Mouse (Mus musculus): ENCODE measurements around the gene Sema6d. TPM values are rescaled to one million over a fixed set of nuclear protein-coding genes. Genes with fewer than 3 reads are reported as not detected.
"Not testable (repeated sequence)": the region's sequence is repeated elsewhere in the genome, so short reads cannot be mapped to it uniquely, and the experiment has no call there.

Gene Sema6d
- polyA plus RNA-seq, 1 experiment from 2014 or later, result 13.1 TPM

DNA sequence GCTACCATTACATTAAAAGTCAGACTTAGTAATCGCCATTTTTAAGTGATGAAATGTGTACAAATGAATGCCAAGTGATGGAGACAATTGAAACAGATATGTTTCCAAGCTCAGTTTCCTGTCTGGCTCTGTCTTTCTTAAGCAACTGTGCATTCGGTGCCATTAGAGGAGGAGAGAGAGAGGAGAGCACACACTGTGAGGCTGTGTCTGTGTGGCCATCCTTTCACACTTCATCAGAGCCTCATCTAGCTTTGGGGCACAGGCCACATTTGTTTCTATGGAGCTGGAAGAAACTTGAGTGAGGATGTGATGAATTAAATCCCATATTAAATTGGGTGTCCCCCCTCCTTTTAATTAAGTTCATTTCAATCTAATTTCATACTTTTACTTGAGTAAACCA lies 218.8 kb downstream of the Sema6d start:
- H3K27me3 ChIP-seq, result no peaks in the 10 kb centered on the region
- WGBS, result 61% methylated on average over 2 of the region's 2 CpGs
- ATAC-seq (ENCODE audit: insufficient number of reproducible peaks, low FRiP score, low TSS enrichment, low read depth), result no peak
- no peaks in the 10 kb centered on the region for H3K4me1 ChIP-seq
- no peak overlapping the region for H3K27ac ChIP-seq
- H3K4me2 ChIP-seq, result no peak overlapping the region
- no peaks in the 10 kb centered on the region for H3K36me3 ChIP-seq
- H3K4me3 ChIP-seq, result no peak overlapping the region
- H3K9ac ChIP-seq, result no peak overlapping the region
- H3K9me3 ChIP-seq, result no peaks in the 10 kb centered on the region

DNA sequence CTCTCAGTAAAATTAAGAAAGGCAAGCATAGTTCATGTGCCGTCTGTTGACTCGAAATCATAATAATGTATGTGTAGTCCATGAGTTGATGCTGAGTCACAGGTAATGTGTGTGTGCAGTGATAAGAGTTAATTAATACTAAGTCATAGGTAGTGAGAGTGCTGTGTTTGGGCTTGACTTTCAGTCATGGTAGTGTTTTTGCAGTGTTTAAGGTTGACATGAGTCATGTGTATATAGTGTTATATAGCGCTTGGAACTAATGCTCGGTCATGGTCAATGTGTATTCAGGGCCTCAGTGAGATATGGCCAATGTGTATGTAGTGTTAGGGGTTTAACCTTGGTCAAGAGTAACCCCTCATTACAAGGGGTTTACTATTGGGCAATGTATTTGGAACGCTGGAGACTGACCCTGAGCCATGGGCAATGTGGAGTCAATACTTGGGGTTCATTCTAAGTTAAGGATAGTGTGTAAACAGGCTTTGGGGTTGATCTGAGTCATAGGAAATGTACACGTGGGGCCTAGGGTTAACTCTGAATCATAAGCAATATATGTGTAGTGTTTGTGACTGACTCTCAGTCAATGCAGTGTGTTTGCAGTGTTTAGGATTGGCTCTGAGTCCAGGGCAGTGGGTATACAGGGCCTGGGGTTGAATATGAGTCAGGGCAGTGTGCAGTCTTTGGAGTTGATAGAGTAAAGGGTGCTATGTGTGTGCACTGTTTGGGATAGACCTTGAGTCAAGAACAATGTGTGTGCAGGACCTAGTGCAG lies 219.8 kb downstream of the Sema6d start:
- H3K9me3 ChIP-seq, result no peaks in the 10 kb centered on the region
- H3K27ac ChIP-seq, result no peak overlapping the region
- WGBS, result 92% methylated on average over 6 of the region's 6 CpGs
- no peak overlapping the region for H3K9ac ChIP-seq
- H3K4me3 ChIP-seq, result no peak overlapping the region
- no peaks in the 10 kb centered on the region for H3K36me3 ChIP-seq
- no peaks in the 10 kb centered on the region for H3K4me1 ChIP-seq
- no peaks in the 10 kb centered on the region for H3K27me3 ChIP-seq
- no peak overlapping the region for H3K4me2 ChIP-seq
- no peak for ATAC-seq (ENCODE audit: insufficient number of reproducible peaks, low FRiP score, low TSS enrichment, low read depth)

DNA sequence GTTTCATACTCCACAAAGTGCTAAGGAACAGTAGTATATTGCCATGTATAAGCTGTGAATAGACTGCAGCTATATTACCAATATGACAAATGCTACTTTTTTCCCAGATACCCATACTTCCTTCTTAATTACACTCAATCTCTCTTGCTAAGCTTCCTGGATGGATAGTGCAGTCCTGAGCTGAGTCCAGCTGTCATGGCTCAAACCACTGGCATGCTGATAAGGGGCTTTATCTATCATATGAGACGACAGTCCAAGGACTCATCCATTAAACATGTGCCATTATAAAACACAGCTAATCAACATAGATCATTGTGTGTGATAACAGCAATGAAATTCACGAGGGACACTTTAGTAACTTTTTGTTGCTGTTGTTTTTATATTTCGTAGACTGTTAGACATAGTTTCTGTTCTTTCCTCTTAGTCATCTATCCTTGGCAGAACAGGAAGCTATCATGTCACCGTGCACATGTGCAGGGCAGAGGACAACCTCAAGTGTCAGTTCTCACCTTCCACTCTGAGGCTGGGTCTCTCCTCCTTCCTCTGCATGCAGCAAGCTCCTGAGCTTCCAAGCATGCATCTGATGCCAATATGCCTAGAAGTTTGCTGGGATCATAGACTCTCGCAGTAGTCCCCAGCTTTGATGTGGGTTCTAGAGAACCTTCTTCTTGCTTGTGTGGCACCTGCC lies 232.9 kb downstream of the Sema6d start:
- H3K27ac ChIP-seq, result no peak overlapping the region
- 74% methylated on average over 5 of the region's 5 CpGs for WGBS
- no peak overlapping the region for H3K9ac ChIP-seq

DNA sequence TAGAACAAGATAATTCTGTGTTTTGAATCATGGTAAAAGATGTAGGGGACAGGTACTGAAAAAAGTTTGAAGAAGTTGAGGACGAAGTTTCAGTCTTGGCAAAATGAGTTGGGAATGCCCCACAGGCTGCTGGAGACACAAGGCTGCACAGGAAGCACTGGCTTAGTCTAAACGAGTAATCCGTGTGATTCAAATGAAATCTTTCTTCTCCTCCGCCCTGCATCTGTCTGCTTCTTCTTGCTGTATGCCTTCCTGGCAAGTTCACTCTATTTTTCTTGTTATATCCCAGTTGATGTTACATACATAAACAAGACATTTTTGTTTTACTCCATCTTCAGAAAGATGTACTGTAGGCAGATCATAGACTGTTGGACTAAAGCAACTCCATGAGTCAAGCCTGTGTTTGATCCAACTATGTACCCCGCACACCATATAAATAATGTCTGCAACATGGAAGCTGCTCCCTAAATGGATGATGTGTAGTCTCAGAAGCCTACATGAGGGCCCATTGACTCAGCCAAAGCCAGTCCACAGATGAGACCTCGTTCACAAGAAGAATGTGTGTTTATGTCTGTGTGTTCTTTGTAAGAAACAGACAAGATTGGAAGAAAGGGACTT lies 234.4 kb downstream of the Sema6d start:
- Histone ChIP-seq H3K27ac (no peak overlapping the region), H3K9me3 (no peaks in the 10 kb centered on the region), H3K4me1 (no peaks in the 10 kb centered on the region), H3K9ac (no peak overlapping the region), H3K4me3 (no peak overlapping the region), H3K4me2 (no peak overlapping the region), H3K36me3 (no peaks in the 10 kb centered on the region), H3K27me3 (no peaks in the 10 kb centered on the region)
- no peak for ATAC-seq (ENCODE audit: insufficient number of reproducible peaks, low FRiP score, low TSS enrichment, low read depth)
- 78% methylated on average over 6 of the region's 6 CpGs for WGBS

More for the DNA sequence above, 232.9 kb downstream of the Sema6d start:
- H3K4me3 ChIP-seq, result no peak overlapping the region
- no peak for ATAC-seq (ENCODE audit: insufficient number of reproducible peaks, low FRiP score, low TSS enrichment, low read depth)
- no peaks in the 10 kb centered on the region for H3K4me1 ChIP-seq
- H3K36me3 ChIP-seq, result no peaks in the 10 kb centered on the region
- H3K27me3 ChIP-seq, result no peaks in the 10 kb centered on the region
- H3K4me2 ChIP-seq, result no peak overlapping the region
- H3K9me3 ChIP-seq, result no peaks in the 10 kb centered on the region

DNA sequence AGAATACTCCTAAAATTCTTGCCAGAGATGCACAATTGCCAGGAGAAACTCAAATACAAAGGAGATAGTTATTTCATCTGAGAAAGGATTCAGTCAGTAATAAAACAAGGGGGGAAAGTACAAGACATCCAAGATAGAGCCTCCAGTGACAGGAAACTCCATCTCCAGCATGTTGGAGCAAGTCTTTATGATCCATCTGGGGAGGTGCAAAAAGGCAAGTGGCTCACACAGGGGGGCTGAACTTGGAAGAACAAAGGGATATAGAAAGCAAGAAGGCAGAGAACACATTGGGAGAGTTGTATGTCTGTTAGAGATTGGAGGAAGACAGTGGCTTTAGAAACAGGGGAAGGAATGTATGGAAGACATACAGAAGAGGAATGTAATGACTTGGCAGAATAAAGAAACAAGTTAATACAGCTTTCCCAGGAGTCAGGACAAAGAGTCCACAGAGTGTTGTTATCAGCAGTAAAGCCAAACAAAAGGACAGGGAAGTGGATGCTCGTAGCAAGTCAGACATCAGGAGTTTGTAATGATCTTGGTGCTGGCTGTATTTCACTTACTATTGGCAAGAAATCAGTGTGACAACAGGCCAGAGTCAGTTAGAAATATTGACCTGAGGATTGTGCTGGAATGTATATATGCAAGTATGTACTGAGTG lies 239.8 kb downstream of the Sema6d start:
- H3K4me1 ChIP-seq, result no peaks in the 10 kb centered on the region
- no peak overlapping the region for H3K9ac ChIP-seq
- H3K9me3 ChIP-seq, result no peaks in the 10 kb centered on the region
- no peak overlapping the region for H3K4me3 ChIP-seq
- WGBS, result 28% methylated on average over 1 of the region's 1 CpGs
- H3K27me3 ChIP-seq, result no peaks in the 10 kb centered on the region
- no peaks in the 10 kb centered on the region for H3K36me3 ChIP-seq
- peak; percentile 87 for ATAC-seq (ENCODE audit: insufficient number of reproducible peaks, low FRiP score, low TSS enrichment, low read depth)
- no peak overlapping the region for H3K4me2 ChIP-seq
- H3K27ac ChIP-seq, result no peak overlapping the region

DNA sequence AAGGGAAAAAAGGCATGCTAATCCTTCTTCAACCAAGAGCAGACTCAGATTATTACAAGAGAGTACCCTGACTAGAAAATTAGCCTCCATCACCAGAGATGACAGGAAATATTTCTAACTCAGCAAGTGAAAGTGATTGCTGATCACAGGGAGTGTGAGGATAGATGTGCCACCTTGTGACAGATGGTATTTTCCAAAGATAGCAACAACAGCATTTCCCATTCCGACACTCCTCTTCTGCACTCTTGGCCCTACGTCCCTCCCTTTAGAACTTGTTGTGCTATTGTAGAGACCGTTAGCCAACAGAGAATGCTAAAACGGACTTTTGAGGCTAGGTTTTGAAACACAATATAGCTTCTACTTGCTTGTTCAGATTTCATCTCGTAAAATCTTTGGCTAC lies 243.1 kb downstream of the Sema6d start:
- 66% methylated on average over 5 of the region's 5 CpGs for WGBS
- Histone ChIP-seq H3K9me3 (no peaks in the 10 kb centered on the region), H3K4me2 (no peak overlapping the region), H3K4me1 (no peaks in the 10 kb centered on the region), H3K9ac (no peak overlapping the region), H3K27me3 (no peaks in the 10 kb centered on the region), H3K4me3 (no peak overlapping the region), H3K36me3 (no peaks in the 10 kb centered on the region), H3K27ac (no peak overlapping the region)
- ATAC-seq (ENCODE audit: insufficient number of reproducible peaks, low FRiP score, low TSS enrichment, low read depth), result no peak

DNA sequence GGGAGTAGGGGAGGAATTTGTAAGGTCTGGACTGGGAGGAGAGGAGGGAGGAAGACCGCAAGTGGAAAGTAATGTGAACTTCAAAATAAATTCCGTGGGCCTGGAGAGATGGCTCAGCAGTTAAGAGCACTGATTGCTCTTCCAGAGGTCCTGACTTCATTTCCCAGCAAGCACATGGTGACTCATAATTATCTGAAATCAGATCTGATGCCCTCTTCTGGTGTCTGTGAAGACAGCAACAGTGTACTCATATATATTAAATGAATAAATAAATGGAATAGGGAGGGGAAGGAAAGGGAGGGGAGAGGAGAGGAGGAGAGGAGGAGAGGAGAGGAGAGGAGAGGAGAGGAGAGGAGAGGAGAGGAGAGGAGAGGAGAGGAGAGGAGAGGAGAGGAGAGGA lies 244.9 kb downstream of the Sema6d start:
- not testable (repeated sequence) for H3K36me3 ChIP-seq; H3K27me3 ChIP-seq; H3K4me2 ChIP-seq; H3K9me3 ChIP-seq; H3K27ac ChIP-seq; H3K4me1 ChIP-seq; H3K9ac ChIP-seq; ATAC-seq (ENCODE audit: insufficient number of reproducible peaks, low FRiP score, low TSS enrichment, low read depth); H3K4me3 ChIP-seq
- 62% methylated on average over 2 of the region's 2 CpGs for WGBS

DNA sequence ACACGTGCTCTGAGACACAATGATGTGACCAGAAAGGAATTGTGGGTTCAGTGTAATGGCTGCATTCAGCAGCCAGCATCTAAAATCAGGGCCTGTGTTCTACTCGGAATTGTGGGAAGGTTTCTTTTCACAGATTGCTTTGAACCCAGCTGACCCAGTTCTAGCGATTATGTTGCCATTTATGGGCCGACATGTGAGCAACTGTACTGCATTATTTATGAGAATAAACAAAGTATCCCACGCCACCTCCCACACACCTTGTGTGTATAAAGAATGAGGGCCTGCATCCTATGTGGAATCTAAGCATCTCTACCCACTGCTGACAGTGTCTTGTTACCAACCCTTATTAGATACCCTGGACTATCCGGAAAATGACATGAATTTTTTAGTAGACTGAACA lies 248.5 kb downstream of the Sema6d start:
- no peaks in the 10 kb centered on the region for H3K9me3 ChIP-seq
- no peaks in the 10 kb centered on the region for H3K27me3 ChIP-seq
- no peak overlapping the region for H3K4me3 ChIP-seq
- H3K4me1 ChIP-seq, result no peaks in the 10 kb centered on the region
- no peaks in the 10 kb centered on the region for H3K36me3 ChIP-seq
- no peak overlapping the region for H3K27ac ChIP-seq
- no peak for ATAC-seq (ENCODE audit: insufficient number of reproducible peaks, low FRiP score, low TSS enrichment, low read depth)
- 68% methylated on average over 6 of the region's 6 CpGs for WGBS
- no peak overlapping the region for H3K9ac ChIP-seq
- no peak overlapping the region for H3K4me2 ChIP-seq

DNA sequence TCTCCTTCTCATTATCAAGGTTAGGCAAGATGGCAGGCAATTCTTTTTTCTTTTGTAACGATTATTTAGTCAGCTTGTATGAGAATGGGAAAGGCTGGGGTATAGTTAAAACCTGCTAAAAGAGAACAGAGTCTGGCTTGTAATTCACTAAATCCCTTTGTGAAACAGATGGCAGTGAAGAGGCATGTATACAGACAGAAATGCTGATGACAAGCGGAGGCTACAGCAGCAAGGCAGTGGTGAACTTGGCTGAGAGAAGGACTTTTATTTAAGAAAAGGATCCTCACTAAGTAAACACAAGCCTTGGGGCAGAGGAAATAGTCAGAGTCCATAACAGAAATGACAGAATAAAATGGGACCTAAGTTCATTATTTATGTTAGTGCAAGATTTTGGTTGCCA lies 264.4 kb downstream of the Sema6d start:
- no peaks in the 10 kb centered on the region for H3K27me3 ChIP-seq
- no peaks in the 10 kb centered on the region for H3K36me3 ChIP-seq
- no peaks in the 10 kb centered on the region for H3K4me1 ChIP-seq
- H3K9ac ChIP-seq, result no peak overlapping the region
- no peaks in the 10 kb centered on the region for H3K9me3 ChIP-seq
- ATAC-seq (ENCODE audit: insufficient number of reproducible peaks, low FRiP score, low TSS enrichment, low read depth), result no peak
- H3K27ac ChIP-seq, result no peak overlapping the region
- no peak overlapping the region for H3K4me2 ChIP-seq
- WGBS, result 88% methylated on average over 2 of the region's 2 CpGs
- no peak overlapping the region for H3K4me3 ChIP-seq

DNA sequence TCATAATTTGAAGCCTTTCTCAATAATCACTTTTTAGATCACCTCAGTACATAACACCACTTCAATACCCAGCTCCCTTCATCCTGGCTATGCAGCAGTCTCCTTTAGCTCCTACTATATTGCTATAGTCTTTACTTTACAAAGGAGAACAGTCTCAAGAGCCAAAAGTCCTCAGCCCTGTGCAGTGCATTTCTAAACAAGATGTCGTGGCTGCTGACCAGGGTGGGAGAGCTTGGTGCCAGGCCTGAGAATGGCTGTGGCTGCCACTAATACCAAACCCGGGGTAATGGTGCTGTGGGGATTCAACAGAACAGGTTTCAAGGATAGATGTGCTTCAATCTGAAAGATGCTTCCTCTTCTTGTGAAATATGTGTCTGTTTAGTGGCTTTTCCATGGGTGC lies 264.9 kb downstream of the Sema6d start:
- Histone ChIP-seq H3K36me3 (no peaks in the 10 kb centered on the region), H3K9me3 (no peaks in the 10 kb centered on the region), H3K4me2 (no peak overlapping the region), H3K4me1 (no peaks in the 10 kb centered on the region), H3K9ac (no peak overlapping the region), H3K27ac (no peak overlapping the region), H3K27me3 (no peaks in the 10 kb centered on the region), H3K4me3 (no peak overlapping the region)
- no peak for ATAC-seq (ENCODE audit: insufficient number of reproducible peaks, low FRiP score, low TSS enrichment, low read depth)
- WGBS, result 90% methylated on average over 2 of the region's 2 CpGs

DNA sequence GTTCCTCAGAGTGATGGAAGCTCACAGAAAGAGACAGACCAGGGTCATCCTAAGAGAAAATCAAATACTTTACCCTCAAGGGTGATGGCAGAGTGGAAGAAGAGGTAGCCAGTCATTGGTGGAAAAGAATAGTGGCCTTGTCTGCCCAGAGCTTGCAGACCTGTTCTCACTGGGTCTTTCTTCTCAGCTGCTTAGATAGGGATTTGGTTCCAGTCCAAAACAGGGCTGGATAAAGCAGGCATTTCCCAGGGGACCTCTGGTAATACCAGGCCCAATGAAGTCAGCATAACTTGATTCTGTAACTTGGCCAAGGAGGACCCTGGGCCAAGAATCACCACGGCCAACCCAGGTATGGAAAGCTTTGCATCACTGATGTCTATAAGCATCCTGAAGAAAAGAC lies 279.5 kb downstream of the Sema6d start:
- Histone ChIP-seq H3K4me3 (no peak overlapping the region), H3K27ac (no peak overlapping the region), H3K4me2 (no peak overlapping the region), H3K36me3 (no peaks in the 10 kb centered on the region), H3K27me3 (no peaks in the 10 kb centered on the region), H3K9ac (no peak overlapping the region), H3K4me1 (peaks cover 7% of the 10 kb centered on the region), H3K9me3 (no peaks in the 10 kb centered on the region)
- ATAC-seq (ENCODE audit: insufficient number of reproducible peaks, low FRiP score, low TSS enrichment, low read depth), result no peak
- WGBS, result 49% methylated on average over 1 of the region's 1 CpGs

DNA sequence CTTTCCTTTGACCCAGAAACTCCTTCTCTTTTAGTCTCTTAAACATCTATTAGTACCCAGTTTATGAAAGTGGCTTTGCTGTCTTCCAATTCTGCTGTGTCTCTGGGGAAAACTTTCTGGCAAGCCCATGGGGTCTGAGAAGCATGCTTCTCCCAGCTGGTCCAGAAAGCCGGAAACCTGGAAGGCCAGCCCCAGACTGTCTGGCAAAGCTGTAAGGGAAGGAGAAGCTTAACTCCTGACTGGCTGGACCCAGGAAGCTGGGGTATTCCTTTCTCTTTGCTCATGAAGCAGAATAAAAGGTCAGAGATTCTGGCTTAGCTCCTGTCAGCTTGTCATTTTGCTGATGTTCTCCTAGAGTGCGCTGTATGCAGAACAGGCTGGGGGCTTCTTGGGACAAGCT lies 280.2 kb downstream of the Sema6d start:
- Histone ChIP-seq H3K27me3 (no peaks in the 10 kb centered on the region), H3K9me3 (no peaks in the 10 kb centered on the region), H3K4me1 (peaks cover 7% of the 10 kb centered on the region), H3K27ac (no peak overlapping the region), H3K9ac (no peak overlapping the region), H3K4me3 (no peak overlapping the region), H3K36me3 (no peaks in the 10 kb centered on the region), H3K4me2 (no peak overlapping the region)
- 50% methylated on average over 2 of the region's 2 CpGs for WGBS
- no peak for ATAC-seq (ENCODE audit: insufficient number of reproducible peaks, low FRiP score, low TSS enrichment, low read depth)
